Mouse (Mus musculus): ENCODE data around the gene Pacs1.

DNA sequence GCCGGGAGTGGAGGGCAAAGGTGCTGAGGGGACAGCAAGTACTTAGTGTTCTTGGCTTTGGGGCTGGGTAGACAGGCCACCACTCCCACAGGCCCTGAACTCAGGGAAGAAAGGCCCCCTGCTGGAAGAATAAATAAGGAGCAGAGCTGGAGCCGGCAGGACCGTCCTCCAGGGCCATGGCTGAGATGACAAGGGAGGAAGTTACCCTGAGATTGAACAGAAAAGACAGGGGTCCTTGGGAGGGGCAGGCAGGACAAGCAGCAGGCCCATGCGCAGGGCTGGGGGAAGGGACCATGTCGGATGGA is 164.7 kb downstream of the Pacs1 start:
- TF ChIP-seq POLR2A (IDR thresholded peaks at IDR 0.05; ENCODE audit: borderline replicate concordance, extremely low read depth, low read depth, low read length) (no peak), CTCF (IDR thresholded peaks at IDR 0.05; ENCODE audit: insufficient read depth, low read length) (peak; percentile 26; the same call in 1 of the 2 replicates)
